Mouse (Mus musculus) CD8-positive naive resting alpha-beta T cell, adult 57 days (primary cell): Measurements from ENCODE around the gene Srebf1. TPM values are rescaled to one million over a fixed set of nuclear protein-coding genes. Genes with fewer than 3 reads are reported as not detected.

ENCODE experiments used
- total RNA-seq: library from RNA; stranded (reverse); gene quantifications from one replicate; pipeline ENCODE4 v1.2.4, GENCODE M21; 2023

The Srebf1 gene
- 136 TPM for total RNA-seq

GRCm38 (mm10) chr11:60222469-60223236, at the start of gene Srebf1:
Gene Srebf1 (minus strand): TSS chr11:60222581.

Other genes with a start within 250 kb of the Srebf1 start
- gene Pemt, start 176.1 kb downstream of the Srebf1 start, total RNA-seq: 2.7 TPM
- gene Rai1, start 117.6 kb downstream of the Srebf1 start, total RNA-seq: 96.5 TPM
- 27.5 TPM for gene Tom1l2, start 130.3 kb upstream of the Srebf1 start, total RNA-seq
- gene Drc3, start 130.7 kb upstream of the Srebf1 start, total RNA-seq: 0.40 TPM
- gene Gid4, start 194.6 kb upstream of the Srebf1 start, total RNA-seq: 27.3 TPM
- 36.9 TPM for gene Atpaf2, start 195.9 kb upstream of the Srebf1 start, total RNA-seq
- gene Drg2, start 232.0 kb upstream of the Srebf1 start, total RNA-seq: 56.1 TPM
- 0.73 TPM for gene Myo15, start 246.8 kb upstream of the Srebf1 start, total RNA-seq